Mouse (Mus musculus) cerebellum, postnatal 4 days (tissue): Measurements from ENCODE around the gene E030018B13Rik.

ENCODE experiments used
- DNase-seq, 2 experiments: peaks; one replicate each; pipeline ENCODE4 v3.0.0; 2022; ENCODE audit warnings: low spot score in 2 of 2, mixed read lengths in 1 of 2

Gene E030018B13Rik

GRCm38 (mm10) chr7:63938066-63938913 is 21.6 kb downstream of the E030018B13Rik start:
- DNase-seq, result peak in 1 of 2 experiments; percentile 57

GRCm38 (mm10) chr7:63938914-63939396 is 22.3 kb downstream of the E030018B13Rik start, which contains the start of gene Klf13:
Gene Klf13, minus strand, starts transcription at chr7:63938915.
- peak; percentile 85 to 94 for DNase-seq

GRCm38 (mm10) chr7:63939397-63939951 is 22.8 kb downstream of the E030018B13Rik start:
- DNase-seq, result peak; percentile 45 to 72

- no peak for DNase-seq
Observed at GRCm38 (mm10) chr7:63940321-63940720, 23.7 kb downstream of the E030018B13Rik start.

GRCm38 (mm10) chr7:63941050-63941449 is 24.4 kb downstream of the E030018B13Rik start:
- DNase-seq, result no peak

- DNase-seq, result no peak
Observed at GRCm38 (mm10) chr7:63941501-63941900, 24.8 kb downstream of the E030018B13Rik start.

DNA sequence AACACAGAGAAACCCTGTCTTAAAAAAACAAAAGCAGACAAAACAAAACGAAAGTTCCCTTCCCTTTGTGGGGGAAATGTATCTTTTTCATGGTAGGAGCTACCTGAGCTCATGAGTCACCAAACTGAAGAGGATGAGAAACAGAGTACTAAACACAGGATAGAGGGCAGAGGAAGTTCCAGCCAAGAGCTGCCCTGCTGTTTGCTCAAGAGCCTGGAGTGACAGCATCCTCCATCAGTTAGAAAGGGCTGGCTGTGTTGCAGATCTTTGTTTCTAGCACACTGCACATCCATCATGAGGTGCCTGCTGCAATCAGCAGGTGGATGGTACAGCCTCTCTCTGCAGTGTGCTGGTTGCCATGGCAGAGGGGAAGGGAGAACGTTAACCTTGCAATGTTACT is 27.3 kb downstream of the E030018B13Rik start:
- no peak for DNase-seq

- DNase-seq, result no peak
Observed at GRCm38 (mm10) chr7:63947514-63948487, 31.1 kb downstream of the E030018B13Rik start.

DNA sequence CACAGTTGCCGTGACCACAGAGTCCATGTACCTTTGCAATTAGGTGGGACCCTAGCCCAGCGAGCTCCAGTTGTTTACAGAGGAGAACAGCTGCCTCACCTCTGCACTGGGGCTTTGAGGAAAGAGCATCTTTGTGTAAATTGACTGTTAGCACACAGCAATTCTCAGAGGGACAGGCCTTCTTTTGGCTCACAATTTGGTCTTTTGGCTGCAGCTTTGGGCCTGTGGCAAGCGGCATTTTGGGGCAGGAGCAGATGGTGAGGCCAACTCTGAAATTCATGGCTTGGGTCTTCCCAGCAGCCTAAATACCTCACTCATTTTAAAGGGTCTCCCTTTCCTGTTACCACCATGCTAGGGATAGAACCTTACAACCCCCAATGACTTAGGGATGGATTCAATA is 32.5 kb downstream of the E030018B13Rik start:
- no peak for DNase-seq

- peak in 1 of 2 experiments; percentile 68 for DNase-seq
Observed at GRCm38 (mm10) chr7:63950931-63951607, 34.4 kb downstream of the E030018B13Rik start.

DNA sequence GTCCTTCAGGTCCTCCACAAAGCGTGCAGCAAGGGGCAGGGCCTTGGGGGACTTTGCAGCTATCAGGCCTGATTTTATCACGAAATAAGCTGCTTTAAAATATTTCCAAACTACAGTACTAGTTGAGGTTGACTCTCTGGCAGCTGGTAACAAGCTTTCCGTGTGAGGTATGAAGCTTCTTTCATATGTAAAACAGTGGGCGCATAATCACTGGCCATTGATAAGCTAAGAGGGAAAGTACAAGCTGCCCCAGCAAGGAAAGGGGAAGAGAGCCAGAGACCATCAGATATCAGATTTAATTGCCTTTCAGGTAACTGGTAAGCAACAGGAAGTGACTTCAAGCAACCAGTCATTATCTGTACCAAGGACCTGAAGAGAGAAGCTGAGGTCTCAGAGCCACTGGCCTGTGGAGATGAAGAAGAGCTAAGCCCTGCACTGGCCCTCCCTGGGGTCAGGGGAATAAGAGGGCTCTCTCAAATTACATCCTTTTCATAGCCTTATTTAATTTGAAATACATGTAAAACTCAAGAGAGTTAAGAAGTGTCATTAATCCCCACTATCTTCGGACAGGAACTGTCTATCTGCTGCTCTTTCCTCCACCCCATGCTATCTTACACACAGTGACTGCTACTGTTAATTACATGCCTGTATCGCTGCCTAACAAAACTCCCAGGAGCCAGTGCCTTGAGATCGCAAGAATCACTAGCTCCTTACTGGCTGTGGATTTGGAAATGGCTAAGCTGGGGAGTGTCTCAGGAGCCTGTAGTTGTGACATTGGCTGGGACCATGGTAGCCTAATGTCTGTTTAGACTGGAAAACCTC is 35.6 kb downstream of the E030018B13Rik start:
- DNase-seq, result no peak

DNA sequence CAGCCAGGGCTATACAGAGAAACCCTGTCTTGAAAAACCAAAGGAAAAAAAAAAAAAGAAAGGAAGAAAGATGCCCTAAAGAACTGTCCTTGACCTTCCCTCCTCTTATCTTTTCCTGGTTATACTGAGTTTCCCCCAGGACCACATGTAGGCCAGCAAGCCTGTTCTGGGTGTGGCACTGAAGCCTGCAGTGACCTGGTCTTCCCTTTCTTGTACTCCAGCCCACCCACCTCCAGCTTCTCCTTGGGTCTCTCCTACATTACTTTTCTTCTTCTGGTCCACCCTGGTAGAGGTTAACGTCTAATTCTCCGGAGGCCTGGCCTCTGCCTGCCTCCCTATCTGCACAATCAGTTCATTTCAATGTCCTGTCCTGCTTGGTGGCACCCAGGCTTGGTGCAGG is 38.8 kb downstream of the E030018B13Rik start:
- DNase-seq, result no peak

GRCm38 (mm10) chr7:63956138-63956823 is 39.6 kb downstream of the E030018B13Rik start:
- no peak for DNase-seq

GRCm38 (mm10) chr7:63956981-63957713 is 40.5 kb downstream of the E030018B13Rik start:
- DNase-seq, result no peak

DNA sequence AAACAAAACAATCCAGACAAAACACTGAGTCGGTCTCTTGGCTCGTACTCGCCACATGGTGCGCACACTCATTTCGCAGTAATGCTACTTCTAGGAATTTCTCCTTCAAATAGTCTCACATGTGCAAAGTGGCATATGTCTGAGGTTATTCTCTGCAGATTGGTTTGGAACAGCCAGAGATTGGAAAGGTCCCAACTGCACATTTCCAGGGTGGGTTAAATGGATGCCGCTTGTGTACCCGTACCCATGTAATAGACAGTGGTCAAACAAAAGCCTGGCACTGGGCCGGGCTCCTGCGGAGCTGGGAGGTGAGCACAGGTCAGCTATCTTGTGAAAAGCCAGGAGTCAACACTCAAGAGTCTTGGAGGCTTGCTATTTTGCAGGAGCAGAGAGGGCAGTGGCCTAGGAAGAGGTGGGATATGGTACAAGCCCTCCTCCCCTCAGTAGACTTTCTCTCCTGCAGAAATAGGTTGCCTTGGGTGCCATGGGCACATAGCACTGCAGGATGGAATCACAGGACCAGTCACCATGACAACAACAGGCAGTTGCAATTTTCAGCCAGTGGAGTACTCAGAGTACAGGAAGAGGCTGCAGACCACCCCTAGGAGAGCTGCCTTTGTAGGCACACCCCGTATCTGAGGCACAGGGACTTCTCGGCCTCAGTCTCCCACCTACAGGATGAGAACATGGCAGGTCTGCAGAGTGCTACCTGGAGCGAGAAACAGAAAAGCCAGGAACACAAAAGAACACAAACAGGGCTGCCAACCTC is 41.4 kb downstream of the E030018B13Rik start:
- DNase-seq, result no peak

DNA sequence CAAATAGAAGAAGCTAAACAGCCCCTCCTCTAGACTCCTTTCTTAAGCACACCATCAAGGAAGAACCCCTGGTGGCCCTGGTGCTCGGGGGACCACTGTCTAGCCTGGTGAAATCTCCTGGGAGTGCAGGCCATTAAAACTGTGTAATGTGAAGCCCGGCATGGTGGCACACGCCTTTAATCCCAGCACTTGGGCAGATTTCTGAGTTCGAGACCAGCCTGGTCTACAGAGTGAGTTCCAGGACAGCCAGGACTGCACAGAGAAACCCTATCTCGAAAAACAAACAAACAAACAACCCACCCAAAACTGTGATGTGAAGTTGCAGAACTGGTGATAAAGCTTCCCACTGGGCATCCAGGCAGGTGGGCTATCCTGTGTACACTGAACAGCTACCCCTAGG is 47.0 kb downstream of the E030018B13Rik start:
- DNase-seq, result no peak

- DNase-seq, result no peak
Observed at GRCm38 (mm10) chr7:63964121-63964520, 47.5 kb downstream of the E030018B13Rik start.

DNA sequence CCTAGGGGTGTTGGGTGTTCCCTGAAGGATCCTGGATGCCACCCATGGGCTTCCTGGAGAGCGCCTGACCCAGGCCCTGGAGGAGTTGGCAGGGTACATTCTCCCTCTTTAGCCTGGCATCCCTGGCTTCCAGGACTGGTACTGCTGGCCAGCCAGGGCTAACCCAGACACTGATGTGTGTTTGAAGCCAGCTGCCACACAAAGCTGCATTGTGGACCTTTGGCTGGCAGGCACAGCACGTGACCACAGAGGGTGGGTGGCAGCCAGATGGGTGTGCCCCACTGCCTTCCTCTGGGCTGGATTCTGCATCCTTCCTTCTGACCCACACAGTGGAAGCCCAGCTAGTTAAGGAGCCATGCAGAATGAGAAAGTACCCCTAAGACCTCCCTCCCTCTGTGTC is 48.5 kb downstream of the E030018B13Rik start:
- DNase-seq, result peak; percentile 49 to 74
